Mouse (Mus musculus) ES-CJ7 (cell line): Measurements from ENCODE around the gene Hcn3.
"Not testable (repeated sequence)": the region's sequence is repeated elsewhere in the genome, so short reads cannot be mapped to it uniquely, and the experiment has no call there.

Experiments used
- DNase-seq: peaks from one replicate; pipeline ENCODE4 v3.0.0; 2011; ENCODE audit warnings: low read depth, low spot score

Hcn3 gene

DNA sequence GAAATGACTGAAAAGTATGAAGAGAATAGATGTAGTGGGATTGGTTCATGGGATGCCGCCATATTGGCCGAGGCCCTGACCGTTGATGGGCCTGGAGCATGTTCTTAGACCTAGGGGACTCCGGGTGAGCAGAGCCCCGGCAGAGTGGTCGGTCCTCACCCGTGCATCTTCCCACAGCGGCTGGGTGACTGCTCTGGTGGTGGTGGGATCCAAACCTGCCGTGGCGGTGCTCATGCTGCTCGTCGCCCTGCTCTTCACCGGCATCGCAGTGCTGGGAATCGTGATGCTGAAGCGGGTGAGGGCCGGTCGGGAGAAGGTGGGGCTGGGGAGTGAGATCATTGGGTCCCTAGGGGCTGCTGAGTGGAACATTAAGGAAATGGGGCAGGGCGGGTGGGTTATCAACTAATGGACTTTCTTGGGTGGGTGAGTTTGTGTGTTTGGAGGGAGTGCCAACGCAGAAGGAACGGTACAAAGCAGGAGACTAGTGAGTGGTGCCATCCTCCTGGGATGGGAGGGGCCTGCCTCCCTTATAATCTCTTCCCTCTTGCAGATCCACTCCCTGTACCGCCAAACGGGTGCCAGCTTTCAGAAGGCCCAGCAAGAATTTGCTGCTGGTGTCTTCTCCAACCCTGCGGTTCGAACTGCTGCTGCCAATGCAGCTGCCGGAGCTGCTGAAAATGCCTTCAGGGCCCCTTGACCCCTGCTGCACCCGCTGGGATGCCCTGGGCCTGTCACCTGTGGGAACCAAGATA, 21.9 kb upstream of the Hcn3 start:
- no peak for DNase-seq

DNA sequence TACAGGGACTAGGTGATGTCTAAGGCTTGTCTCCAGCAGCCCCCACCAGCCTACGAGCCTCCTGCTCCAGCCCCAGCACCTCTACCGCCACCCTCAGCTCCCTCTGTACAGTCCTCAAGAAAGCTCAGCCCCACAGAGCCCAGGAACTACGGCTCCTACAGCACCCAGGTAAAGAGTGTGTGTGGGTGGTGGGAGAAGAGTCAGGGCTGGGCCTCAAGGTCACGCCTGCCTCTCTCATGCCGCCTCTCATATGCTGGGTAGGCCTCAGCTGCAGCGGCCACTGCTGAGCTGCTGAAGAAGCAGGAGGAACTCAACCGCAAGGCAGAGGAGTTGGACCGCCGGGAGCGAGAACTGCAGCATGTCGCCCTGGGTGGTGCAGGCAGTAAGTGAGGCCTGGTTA, 19.1 kb upstream of the Hcn3 start:
- DNase-seq = no peak

GRCm38 (mm10) chr3:89178107-89178385, 18.1 kb upstream of the Hcn3 start:
- DNase-seq = no peak

GRCm38 (mm10) chr3:89177242-89178106, 17.5 kb upstream of the Hcn3 start, which contains the start of gene Scamp3:
TSS of gene Scamp3 (plus strand) at chr3:89177473.
- peak; percentile 99 for DNase-seq

DNA sequence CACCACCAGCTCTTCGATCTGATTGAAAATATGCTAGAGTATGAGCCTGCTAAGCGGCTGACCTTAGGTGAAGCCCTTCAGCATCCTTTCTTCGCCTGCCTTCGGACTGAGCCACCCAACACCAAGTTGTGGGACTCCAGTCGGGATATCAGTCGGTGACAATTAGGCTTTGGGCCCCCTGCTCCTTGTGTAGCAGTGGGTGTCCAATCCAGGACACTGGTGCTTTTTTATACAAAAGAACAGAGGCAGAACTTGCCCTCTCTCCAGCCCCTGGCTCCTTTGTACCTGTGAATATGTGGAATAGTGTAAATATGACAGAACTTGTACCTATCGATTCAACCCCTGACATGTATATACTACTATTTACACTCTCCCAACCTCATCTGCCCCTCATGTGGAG, 16.4 kb upstream of the Hcn3 start:
- no peak for DNase-seq

DNA sequence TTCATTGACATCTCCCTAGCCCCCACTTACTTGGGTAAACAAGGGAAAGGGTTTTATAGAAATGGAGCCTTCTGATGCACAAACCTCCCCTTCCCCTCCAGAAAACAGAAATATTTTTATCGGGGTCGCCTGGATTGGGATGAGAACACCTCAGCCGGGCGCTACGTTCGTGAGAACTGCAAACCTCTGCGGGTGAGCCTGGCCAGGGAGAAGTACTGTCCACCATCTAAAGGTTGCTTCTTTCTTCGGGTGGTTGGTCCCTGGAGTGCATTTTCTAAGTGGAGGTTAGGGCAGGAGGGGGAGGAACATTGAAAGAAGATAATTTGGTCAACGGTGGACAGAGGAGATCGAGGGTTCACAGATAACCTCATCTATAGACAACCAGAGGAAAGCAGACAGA, 15.5 kb upstream of the Hcn3 start:
- DNase-seq = no peak

DNA sequence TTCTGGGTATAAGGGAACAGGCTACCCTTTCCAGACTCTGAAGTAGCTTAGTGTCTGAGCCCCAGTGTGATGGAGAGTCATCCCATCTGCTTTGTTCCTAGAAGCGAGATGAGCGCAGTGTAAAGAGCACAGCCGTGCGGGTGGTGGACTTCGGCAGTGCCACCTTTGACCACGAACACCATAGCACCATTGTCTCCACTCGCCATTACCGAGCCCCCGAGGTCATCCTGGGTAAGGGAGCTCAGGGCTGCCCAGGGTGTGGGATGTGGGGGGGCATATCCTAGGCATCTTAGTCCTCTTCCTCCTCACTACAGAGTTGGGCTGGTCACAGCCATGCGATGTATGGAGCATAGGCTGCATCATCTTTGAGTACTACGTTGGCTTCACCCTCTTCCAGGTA, 14.8 kb upstream of the Hcn3 start:
- DNase-seq = no peak

- no peak for DNase-seq
Observed at GRCm38 (mm10) chr3:89166945-89167344, 6.9 kb upstream of the Hcn3 start.

DNA sequence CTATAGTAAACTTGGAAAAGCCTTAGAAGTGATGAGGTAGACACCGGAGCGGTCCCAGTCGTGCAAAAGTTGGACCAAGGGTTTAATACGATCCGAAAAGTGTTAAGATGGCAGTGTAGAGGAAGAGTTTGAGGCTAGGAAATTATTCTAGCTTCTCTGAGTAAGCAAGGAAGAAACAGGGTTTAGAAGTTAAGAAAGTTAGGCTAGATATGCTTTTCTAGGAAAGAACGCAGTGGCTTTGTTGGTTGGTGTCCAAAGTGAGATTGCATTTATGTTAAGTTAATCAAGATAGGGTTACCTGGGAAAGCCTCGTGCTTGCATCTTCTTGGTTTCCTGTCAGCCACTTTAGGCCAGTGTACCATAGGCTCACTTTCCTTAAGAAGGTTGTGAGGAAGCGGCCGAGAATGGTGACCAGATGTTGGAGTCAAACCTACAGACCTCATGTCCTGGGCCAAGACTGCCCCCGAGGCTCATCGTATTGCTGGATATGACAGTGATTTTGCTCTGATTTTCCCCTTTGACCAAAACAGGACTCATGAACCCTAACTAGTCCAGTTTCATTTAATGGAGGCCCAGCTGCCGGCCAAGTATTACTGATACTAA, 5.4 kb upstream of the Hcn3 start:
- DNase-seq = no peak

DNA sequence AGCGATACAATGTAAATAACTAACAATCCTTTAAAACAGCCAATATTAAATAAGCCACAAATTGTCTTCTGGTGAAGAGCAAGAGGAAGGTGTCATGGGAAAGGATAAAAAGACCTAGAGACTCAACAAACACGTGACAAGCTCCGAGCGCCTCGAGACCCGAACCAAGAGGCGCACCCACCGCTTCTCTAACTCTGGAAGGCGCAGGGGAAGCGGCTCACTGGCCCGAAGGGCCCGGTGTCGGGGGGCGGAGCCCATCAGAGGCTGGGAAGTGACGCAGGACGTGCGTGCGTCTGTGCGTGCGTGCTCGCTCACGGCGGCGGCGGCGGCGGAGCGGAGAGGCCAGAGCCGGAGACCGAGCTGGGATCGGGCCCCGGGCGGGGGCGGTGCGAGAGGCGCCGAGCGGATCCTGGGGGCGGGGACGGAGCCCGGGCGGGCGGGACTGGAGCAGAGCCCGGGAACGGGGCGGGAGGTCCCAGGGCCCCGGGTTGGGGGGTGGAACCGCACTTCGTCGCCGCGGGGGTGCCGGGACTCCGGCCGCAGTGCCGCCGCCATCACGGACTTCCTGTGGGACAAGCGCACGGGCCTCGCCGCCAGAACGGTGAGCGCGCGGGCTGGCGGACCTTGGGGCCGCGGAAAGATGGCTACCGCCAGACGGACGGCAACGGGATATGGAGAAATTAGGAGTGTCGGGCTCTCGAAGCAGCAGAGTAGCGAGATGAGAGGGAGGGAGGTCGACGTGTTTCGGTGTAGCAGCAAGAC, 4.7 kb upstream of the Hcn3 start, which contains the start of gene Clk2:
Gene Clk2, plus strand, starts transcription at position 290 of the 762 bp plus-strand sequence.
- DNase-seq = peak; percentile 95

DNA sequence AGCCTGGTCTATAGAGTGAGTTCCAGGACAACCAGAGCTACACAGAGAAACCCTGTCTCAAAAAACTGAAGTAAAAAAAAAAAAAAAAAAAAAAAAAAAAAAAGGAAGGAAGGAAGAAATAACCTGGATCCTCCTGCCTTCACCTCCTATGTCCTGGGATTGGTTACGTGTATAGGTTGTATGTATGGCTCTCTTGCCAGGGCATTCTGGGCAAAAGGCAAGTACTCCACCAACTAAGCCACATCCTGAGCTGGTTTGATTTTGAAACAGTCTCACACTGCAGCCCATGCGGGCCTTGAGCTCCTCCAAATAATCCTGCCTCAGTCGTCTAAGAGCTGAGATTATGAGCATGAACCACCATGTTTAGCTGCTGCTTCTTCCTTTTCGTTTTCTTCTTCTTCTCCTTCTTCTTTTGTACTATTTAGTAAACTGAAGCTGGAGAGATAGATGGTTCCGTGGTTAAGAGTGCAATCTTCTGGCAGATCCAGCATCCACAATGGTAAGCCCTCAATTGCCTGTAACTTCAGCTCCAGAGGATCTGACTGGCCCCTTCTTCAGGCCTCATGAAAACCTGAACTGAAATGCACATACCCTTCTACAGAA, 3.7 kb upstream of the Hcn3 start:
- no peak for DNase-seq

- DNase-seq = no peak
Observed at GRCm38 (mm10) chr3:89163123-89163522, 3.1 kb upstream of the Hcn3 start.

DNA sequence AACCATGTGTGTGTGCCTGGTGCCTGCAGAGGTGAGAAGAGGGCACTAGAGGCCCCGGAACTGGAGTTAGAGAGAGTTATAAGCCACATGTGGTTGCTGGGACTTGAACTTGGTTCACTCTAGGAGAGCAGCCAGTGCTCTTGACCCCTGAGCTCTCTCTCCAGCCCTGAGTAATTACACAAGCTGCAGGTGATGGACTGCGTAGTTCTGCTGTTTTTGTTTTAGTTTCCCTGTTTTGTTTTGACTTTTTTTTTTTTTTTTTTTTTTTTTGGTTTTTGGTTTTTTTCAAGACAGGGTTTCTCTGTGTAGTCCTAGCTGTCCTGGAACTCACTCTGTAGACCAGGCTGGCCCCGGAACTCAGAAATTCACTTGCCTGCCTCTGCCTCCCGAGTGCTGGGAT, 1.8 kb upstream of the Hcn3 start:
- DNase-seq = no peak

- not testable (repeated sequence) for DNase-seq
Observed at GRCm38 (mm10) chr3:89161207-89161606, 1.2 kb upstream of the Hcn3 start.

GRCm38 (mm10) chr3:89159211-89159610, 785 bp downstream of the Hcn3 start:
- peak; percentile 67 for DNase-seq

DNA sequence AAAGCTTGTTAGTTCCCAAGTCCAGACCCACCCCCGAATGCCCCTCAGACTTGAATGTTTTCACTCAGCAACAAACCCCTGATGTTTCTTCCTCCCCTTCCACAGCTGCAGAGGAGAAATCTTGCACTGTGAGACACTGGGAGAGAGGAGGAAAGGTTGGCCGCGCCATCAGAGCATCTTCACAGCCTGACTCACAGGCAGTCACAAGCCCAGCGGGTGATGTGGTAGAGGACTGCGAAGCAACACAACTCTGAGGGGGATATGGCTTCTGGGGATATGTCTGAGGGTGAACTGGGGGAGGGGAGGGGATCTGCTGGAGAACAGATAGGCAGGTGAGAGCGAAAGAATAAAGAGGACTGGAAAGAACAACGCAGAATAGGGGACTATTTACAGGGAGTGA, 1.3 kb downstream of the Hcn3 start:
- DNase-seq = no peak

DNA sequence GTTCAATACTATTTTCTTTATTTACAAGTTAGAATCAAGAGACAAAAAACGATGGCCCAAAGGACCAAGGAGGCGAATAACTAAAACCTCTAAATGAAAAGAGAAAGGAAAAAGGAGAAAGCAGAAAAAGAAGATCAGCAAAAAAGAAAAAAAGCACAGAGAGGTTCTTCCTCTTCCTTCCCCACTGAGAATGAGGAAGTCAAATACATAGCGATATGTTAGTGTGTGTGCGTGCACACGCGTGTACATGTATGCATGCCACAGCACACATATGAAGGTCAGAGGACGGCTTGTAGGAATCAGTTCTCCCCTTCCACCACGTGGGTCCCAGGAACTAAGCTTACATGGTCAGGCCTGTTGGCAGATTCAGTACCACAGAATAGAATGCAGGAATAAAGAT, 3.0 kb downstream of the Hcn3 start:
- DNase-seq = no peak

DNA sequence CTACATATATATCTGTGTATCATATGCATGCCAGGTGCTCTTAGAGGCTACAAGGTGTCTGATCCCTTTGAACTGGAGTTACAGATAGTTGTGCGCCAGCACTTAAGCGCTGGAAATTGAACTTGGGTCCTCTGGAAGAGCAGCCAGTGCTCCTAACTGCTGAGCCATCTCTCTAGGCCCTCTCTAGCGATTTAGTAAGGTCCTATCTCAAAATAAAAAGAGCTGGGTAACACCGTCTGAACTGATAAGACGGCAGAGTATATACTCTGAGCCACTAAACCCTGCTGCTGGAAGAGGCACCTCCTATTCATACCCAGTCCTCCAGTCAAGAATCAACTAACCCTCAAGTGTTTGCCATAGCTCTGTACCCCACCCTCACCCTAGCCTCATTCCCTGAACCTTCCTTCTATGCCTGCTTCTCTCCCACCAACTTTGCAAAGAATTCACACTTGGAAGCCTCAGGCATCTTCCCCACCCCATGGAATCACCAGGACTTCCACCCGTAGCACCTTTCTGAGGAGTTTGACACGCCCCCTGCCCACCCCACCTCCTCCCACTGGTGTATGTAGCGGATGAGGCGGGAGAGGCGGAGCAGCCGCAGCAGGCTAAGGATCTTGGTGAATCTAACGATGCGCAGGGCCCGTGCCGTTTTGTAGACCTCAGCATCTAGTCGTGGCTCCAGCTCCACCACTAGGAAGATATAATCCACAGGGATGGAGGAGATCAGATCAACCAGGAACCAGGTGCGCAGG, 7.7 kb downstream of the Hcn3 start:
- DNase-seq = peak; percentile 59

- DNase-seq = no peak
Observed at GRCm38 (mm10) chr3:89148567-89148966, 11.4 kb downstream of the Hcn3 start.

DNA sequence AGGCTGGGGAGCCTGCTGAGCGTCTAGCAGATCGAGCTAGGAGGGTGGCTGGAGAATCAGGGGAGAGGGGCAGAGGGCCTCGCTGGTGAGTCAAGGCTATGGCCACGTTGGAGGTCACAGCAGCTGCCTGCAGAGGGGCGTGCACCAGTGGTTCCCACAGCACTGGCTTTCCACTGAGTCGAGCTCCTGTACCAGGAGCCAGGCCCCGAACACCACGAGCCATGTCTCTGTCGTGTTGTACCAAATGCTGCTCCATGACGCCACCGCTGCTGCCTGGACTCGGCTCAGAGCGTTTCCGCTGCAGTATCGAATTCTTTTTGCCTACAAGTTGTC, 12.1 kb downstream of the Hcn3 start:
- DNase-seq = no peak
